Mouse (Mus musculus): Measurements from ENCODE around the gene Rbm38. TPM values are rescaled to one million over a fixed set of nuclear protein-coding genes. Genes with fewer than 3 reads are reported as not detected.

The Rbm38 gene
- polyA plus RNA-seq, 1 experiment from 2014 or later = 169 TPM

DNA sequence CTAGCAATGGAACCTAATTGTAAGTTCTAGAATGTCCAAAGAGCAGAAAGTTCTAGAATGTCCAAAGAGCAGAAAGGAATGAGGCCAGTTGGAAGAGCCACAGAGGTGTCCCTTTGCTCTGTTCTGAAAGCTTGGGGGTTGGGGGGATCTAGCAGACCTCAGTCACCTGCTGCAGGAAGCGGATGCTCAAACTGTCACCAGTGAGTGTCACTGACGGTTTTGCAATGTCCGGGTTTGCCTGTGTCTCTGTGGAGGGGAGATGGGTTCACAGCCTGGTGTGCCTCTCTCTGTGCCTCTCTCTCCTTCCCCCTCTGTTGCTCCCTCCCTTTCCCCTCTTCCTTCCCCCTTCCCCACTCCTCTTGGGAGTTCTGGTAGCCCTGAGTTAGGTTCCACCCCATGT, 62.4 kb downstream of the Rbm38 start:
- Histone ChIP-seq H3K36me3 (ENCODE audit: control insufficient read depth, insufficient read depth, low read length) (no peaks in the 10 kb centered on the region), H3K4me3 (ENCODE audit: low read depth, low read length) (no peak overlapping the region), H3K9me3 (replicated peaks; ENCODE audit: control insufficient read depth, low read length) (no peaks in the 10 kb centered on the region), H3K27me3 (ENCODE audit: control insufficient read depth, insufficient read depth, low read length) (no peaks in the 10 kb centered on the region), H3K9ac (ENCODE audit: low read depth, low read length) (no peak overlapping the region), H3K4me2 (no peak overlapping the region), H3K27ac (ENCODE audit: low read depth, low read length) (no peak overlapping the region), H3K4me1 (ENCODE audit: control insufficient read depth, insufficient read depth, low read length) (peaks cover 33% of the 10 kb centered on the region)
- ATAC-seq (replicated peaks; ENCODE audit: insufficient number of reproducible peaks, low FRiP score, low TSS enrichment) = no peak
- 92% methylated on average over 3 of the region's 3 CpGs for WGBS (ENCODE audit: insufficient replicate concordance)

- Histone ChIP-seq H3K4me2 (peak overlapping the region; percentile 48), H3K36me3 (ENCODE audit: control insufficient read depth, insufficient read depth, low read length) (no peaks in the 10 kb centered on the region), H3K27me3 (ENCODE audit: control insufficient read depth, insufficient read depth, low read length) (no peaks in the 10 kb centered on the region), H3K9ac (ENCODE audit: low read depth, low read length) (peak overlapping the region; percentile 56; the same call in 1 of the 2 replicates), H3K4me3 (ENCODE audit: low read depth, low read length) (no peak overlapping the region), H3K9me3 (replicated peaks; ENCODE audit: control insufficient read depth, low read length) (no peaks in the 10 kb centered on the region), H3K27ac (ENCODE audit: low read depth, low read length) (peak overlapping the region; percentile 74), H3K4me1 (ENCODE audit: control insufficient read depth, insufficient read depth, low read length) (peaks cover 33% of the 10 kb centered on the region)
- WGBS (ENCODE audit: insufficient replicate concordance) = 78% methylated on average over 9 of the region's 9 CpGs
- no peak for ATAC-seq (replicated peaks; ENCODE audit: insufficient number of reproducible peaks, low FRiP score, low TSS enrichment)
Observed at GRCm38 (mm10) chr2:173083106-173083505, 62.8 kb downstream of the Rbm38 start.

GRCm38 (mm10) chr2:173083712-173084475, 63.6 kb downstream of the Rbm38 start:
- Histone ChIP-seq H3K9ac (ENCODE audit: low read depth, low read length) (peak overlapping the region; percentile 56; the same call in 1 of the 2 replicates), H3K27me3 (ENCODE audit: control insufficient read depth, insufficient read depth, low read length) (no peaks in the 10 kb centered on the region), H3K9me3 (replicated peaks; ENCODE audit: control insufficient read depth, low read length) (no peaks in the 10 kb centered on the region), H3K4me1 (ENCODE audit: control insufficient read depth, insufficient read depth, low read length) (peaks cover 38% of the 10 kb centered on the region), H3K27ac (ENCODE audit: low read depth, low read length) (peak overlapping the region; percentile 74), H3K36me3 (ENCODE audit: control insufficient read depth, insufficient read depth, low read length) (no peaks in the 10 kb centered on the region), H3K4me2 (peak overlapping the region; percentile 48), H3K4me3 (ENCODE audit: low read depth, low read length) (no peak overlapping the region)
- 18% methylated on average over 13 of the region's 13 CpGs for WGBS (ENCODE audit: insufficient replicate concordance)
- ATAC-seq (replicated peaks; ENCODE audit: insufficient number of reproducible peaks, low FRiP score, low TSS enrichment) = peak; percentile 59

Other genes starting within 250 kb of the Rbm38 start
- 66.2 and 81.8 TPM in 2 replicates for gene Bmp7, start 80.2 kb upstream of the Rbm38 start, polyA plus RNA-seq (2014; fragmentation: Nextera tagmentation; extraction: Ambion mirVana)
- 0.17 and 0.19 TPM in 2 replicates for gene Spo11, start 42.8 kb upstream of the Rbm38 start, polyA plus RNA-seq (2014; fragmentation: Nextera tagmentation; extraction: Ambion mirVana)
- gene Rae1, start 20.4 kb upstream of the Rbm38 start, polyA plus RNA-seq (2014; fragmentation: Nextera tagmentation; extraction: Ambion mirVana) = 114 and 118 TPM in 2 replicates
- 0.39 and 0.42 TPM in 2 replicates for gene Ctcfl, start 99.0 kb downstream of the Rbm38 start, polyA plus RNA-seq (2014; fragmentation: Nextera tagmentation; extraction: Ambion mirVana)
- gene Pck1, start 132.6 kb downstream of the Rbm38 start, polyA plus RNA-seq (2014; fragmentation: Nextera tagmentation; extraction: Ambion mirVana) = not detected in 2 replicates
- not detected in 2 replicates for gene Zbp1, start 198.4 kb downstream of the Rbm38 start, polyA plus RNA-seq (2014; fragmentation: Nextera tagmentation; extraction: Ambion mirVana)